Mouse (Mus musculus): ENCODE results near the gene Cldn34a. TPM values are rescaled to one million over a fixed set of nuclear protein-coding genes. Genes with fewer than 3 reads are reported as not detected.
"Not testable (repeated sequence)": the region's sequence is repeated elsewhere in the genome, so short reads cannot be mapped to it uniquely, and the experiment has no call there.

Gene Cldn34a
- not detected for total RNA-seq (2021)
- long read RNA-seq, experiment 1: 0 reads
- long read RNA-seq, experiment 2: 0 reads

DNA sequence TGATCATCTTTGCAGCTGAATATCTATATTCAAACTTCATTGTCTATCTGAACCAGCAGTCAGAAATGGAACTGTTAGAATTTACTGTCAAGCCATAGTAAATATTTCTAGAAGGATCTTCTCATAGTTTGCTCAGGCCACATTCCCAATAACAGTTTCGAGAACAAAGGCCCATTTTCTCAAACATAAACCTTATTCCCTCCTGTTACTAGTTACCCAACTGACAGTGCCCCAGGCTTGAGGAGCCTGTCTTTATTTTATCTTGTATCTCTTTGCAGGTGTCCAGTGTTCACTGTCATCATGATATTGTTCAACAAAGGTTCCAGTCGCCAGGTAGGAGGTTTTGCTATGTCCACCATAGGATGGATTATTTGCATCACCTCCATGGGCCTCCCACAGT lies at the start of gene Cldn34a:
Cldn34a (plus strand) TSS at position 301 of the 400 bp plus-strand sequence.
- DNase-seq: no peak
- intact Hi-C loops (cut with DNase I): no loop called here

- intact Hi-C loops (cut with DNase I): loop anchor here (10.0 kb wide), 1 partner anchor 104 kb away; no protein-coding TSS in a partner anchor
- not testable (repeated sequence) for DNase-seq
Measured at GRCm38 (mm10) chrX:152518611-152519010, 44.5 kb upstream of the Cldn34a start.

DNA sequence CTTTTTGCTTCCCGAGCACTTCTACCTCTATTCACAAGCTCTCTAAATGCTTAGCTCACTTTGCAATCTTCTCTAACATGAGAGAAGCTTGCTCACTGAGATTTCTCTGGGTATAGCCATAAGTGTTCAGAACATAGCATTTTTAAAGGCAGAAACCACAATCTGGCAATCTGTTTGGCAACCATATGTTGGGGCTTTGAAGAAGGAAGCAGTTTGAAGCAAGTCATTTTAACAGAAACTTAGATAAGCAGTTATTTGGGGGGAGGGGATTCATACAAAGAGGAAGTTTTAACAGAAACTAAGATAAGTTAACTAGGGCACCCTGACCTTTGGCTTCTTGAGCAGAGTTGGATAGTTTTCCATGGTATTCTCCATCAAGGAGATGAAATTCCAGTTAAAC lies 17.4 kb upstream of the Cldn34a start:
- no peak for DNase-seq
- intact Hi-C loops (cut with DNase I): no loop called here

DNA sequence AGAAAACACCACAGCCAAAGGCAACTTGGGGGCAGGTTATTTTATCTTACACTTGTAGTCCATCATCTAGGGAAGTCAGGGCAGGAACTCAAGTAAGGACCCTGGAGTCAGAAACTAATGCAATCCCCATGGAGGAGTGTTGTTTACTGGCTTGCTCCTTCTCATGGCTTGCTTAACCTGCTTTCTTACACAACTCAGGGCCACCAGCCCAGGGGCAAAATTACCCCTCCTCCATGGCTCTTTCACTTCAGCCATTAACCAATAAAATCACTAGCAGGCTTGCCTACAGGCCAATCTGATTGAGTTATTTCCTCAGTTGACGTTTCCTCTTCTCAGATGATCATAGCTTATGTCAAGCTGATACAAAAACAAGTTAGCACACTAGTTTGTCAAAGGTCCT lies 15.0 kb upstream of the Cldn34a start:
- no peak for DNase-seq
- intact Hi-C loops (cut with DNase I): no loop called here

DNA sequence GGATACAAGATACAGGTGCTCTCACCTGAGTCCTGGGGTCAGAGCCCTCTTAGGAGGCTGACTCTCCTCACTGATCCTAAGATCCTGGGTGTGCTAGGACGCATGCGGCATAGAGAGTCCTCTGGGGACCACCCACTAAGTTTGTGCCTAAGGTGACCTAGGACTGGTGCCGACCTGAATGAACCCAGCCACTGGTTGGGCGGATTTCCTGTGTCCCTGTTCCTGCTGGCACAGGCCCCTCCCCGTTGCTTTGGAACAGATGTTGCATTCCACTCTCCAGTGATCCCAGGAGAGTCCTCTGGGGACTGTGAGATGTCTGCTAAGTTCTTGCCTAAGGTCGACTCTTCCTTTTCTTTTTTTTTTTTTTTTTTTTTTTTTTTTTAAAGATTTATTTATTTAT lies 5.7 kb upstream of the Cldn34a start:
- intact Hi-C loops (cut with DNase I): no loop called here
- no peak for DNase-seq

Other genes starting within 250 kb of the Cldn34a start
- 1 to 10 TPM; 3.2 to 3.8 TPM for gene Kantr, start 235.8 kb upstream of the Cldn34a start, total RNA-seq (2021)
- 10 to 100 TPM; 11.6 to 12.5 TPM for gene Tspyl2, start 220.9 kb upstream of the Cldn34a start, total RNA-seq (2021)
- gene Gpr173, start 194.6 kb upstream of the Cldn34a start, total RNA-seq (2021): 1 to 10 TPM; 1.7 to 2.4 TPM
- 1 to 10 TPM; 6.5 to 9.0 TPM for gene Shroom2, start 206.1 kb downstream of the Cldn34a start, total RNA-seq (2021)
- gene Gpr143, start 218.6 kb downstream of the Cldn34a start, total RNA-seq (2021): not detected

Data from heart, postnatal 14 days (tissue).